Mouse (Mus musculus) erythroblast, embryonic 14.5 days (primary cell): ENCODE results near the gene Lce1d.

ENCODE experiments used
- GATA1 ChIP-seq: IDR thresholded peaks from 2 replicates; pipeline ENCODE4 v1.6.1; 2012; ENCODE audit warnings: low read length, inconsistent platforms, mixed read lengths
- TAL1 ChIP-seq: IDR thresholded peaks from 3 replicates; pipeline ENCODE4 v1.6.1; 2012; ENCODE audit warnings: low read length, inconsistent platforms, mixed read lengths

- no peak for TF ChIP-seq TAL1
- TF ChIP-seq GATA1, result no peak
Measured at GRCm38 (mm10) chr3:92648207-92648606, 38.8 kb downstream of the Lce1d start, which contains the start of gene Lce1a1.
